Mouse (Mus musculus): ENCODE results near the gene Zfp697. TPM values are rescaled to one million over a fixed set of nuclear protein-coding genes. Genes with fewer than 3 reads are reported as not detected.
"Not testable (repeated sequence)": the region's sequence is repeated elsewhere in the genome, so short reads cannot be mapped to it uniquely, and the experiment has no call there.

The Zfp697 gene
- total RNA-seq, 1 experiment from 2014 or later, result 0.59 TPM

GRCm38 (mm10) chr3:98588707-98589106 is 206.4 kb downstream of the Zfp697 start, which contains the start of gene Gm10681:
TSS of gene Gm10681 (minus strand) at chr3:98588807.
- ATAC-seq (replicated peaks; ENCODE audit: low read depth, poor library complexity, severe bottlenecking), result no peak

GRCm38 (mm10) chr3:98613540-98613939 is 231.3 kb downstream of the Zfp697 start:
- ATAC-seq (replicated peaks; ENCODE audit: low read depth, poor library complexity, severe bottlenecking), result not testable (repeated sequence)

- no peak for ATAC-seq (replicated peaks; ENCODE audit: low read depth, poor library complexity, severe bottlenecking)
Measured at GRCm38 (mm10) chr3:98613963-98614362, 231.7 kb downstream of the Zfp697 start.

DNA sequence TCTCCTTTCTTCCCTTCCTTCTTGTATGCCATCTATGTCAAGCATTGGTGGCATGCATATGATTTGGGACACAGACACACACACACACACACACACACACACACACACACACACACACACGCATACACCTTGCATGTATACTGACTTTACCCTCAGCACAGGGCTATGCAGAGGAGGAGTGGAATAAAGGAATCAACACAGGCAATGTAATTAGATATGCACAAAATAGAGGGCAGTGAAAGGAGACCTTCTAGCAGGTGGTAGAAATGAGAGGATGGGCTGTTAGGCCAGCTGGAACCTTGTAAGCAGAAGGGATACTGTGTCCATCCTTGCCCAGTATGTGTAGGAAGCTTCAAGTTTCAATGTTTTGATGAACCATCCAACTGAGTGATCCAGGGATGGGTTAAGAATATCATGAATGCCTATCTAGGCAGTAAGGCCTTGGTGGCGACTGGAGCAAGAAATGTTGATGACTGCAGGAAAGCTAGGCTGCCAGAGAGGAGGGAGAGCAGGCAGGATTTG is 232.2 kb downstream of the Zfp697 start:
- ATAC-seq (replicated peaks; ENCODE audit: low read depth, poor library complexity, severe bottlenecking), result not testable (repeated sequence)

- peak; percentile 88 for ATAC-seq (replicated peaks; ENCODE audit: low read depth, poor library complexity, severe bottlenecking)
Measured at GRCm38 (mm10) chr3:98616244-98616643, 234.0 kb downstream of the Zfp697 start.

GRCm38 (mm10) chr3:98616786-98617185 is 234.5 kb downstream of the Zfp697 start:
- ATAC-seq (replicated peaks; ENCODE audit: low read depth, poor library complexity, severe bottlenecking), result peak; percentile 56

DNA sequence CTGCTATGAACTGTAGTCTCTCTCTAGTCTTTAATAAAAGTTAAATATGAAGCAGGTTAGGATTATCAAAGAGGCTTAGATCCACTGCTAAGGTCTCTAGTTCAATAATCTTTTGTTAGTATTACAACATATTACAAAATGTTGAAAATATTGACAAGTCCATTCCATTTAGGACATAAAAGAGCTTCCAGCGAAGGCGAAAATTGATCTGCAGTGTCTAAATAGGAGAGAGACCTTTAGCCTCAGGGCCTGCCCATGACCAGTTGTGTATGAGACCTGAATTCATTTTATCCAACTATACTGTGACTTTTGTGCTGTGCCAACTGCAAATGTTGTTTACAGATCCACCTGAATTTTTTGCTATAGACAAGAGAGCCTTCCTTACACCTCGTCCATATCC is 247.4 kb downstream of the Zfp697 start:
- ATAC-seq (replicated peaks; ENCODE audit: low read depth, poor library complexity, severe bottlenecking), result no peak

GRCm38 (mm10) chr3:98630152-98630551 is 247.9 kb downstream of the Zfp697 start, which contains the start of gene Hsd3b5:
TSS of gene Hsd3b5 (minus strand) at chr3:98630252.
- ATAC-seq (replicated peaks; ENCODE audit: low read depth, poor library complexity, severe bottlenecking), result no peak

DNA sequence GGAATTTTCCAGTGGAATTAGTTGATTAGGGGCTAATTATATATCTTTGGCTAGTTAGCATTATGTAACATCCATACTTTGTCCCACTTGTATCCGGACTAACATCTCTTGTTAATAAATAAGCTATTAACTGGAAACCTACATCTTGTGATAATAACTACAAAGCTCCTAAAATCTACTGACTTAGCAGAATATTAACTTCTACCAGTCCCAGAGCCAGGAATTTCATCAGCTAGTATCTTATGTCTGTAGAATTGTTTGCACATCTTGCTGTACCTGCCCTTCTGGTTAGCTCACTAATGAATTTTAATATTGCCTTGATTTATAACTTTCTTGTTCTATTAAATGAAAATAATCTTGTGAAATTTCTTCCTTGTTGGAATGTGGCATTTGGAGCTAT is 252.9 kb downstream of the Zfp697 start:
- ATAC-seq (replicated peaks; ENCODE audit: low read depth, poor library complexity, severe bottlenecking), result no peak

DNA sequence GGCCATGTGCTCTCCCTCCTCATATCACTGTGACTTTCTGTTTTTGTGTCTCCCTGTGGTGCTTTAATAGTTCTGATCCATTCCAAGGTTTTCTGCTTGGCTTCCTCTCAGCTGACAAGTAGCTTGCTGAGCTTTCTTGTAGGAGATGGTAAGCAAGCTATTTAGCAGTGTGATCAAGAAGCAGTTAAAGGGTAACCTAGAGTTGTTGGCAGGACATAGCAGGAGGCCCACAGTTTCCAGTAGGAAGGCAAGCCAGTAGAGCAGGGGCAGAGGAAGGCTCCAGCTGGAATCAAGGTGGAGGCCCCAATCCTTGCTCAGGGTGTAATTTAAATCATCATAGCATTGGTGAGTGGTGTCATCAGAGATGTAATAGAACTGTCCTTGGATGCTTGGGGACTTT is 298.5 kb downstream of the Zfp697 start:
- ATAC-seq (replicated peaks; ENCODE audit: low read depth, poor library complexity, severe bottlenecking), result no peak

GRCm38 (mm10) chr3:98682401-98682800 is 300.1 kb downstream of the Zfp697 start:
- ATAC-seq (replicated peaks; ENCODE audit: low read depth, poor library complexity, severe bottlenecking), result no peak

DNA sequence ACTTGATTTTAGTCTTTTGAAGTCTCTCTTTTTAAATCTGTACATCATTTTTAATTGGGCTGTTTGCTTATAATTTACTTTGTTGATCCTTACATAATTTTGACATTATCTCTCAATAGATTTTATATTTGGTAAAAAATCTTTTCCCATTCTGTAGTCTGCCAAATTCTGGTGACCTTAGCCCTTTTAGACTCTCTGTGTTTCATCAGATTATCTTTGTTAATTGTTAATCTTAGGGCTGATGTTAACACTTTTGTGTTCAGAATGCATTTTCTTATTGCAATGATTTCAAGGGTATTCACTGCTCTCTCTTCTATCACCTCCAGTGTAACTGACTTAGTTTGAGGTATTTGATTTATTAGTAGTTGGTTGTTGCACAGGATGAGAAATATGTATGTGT is 338.5 kb downstream of the Zfp697 start:
- ATAC-seq (replicated peaks; ENCODE audit: low read depth, poor library complexity, severe bottlenecking), result no peak

GRCm38 (mm10) chr3:98724376-98724775 is 342.1 kb downstream of the Zfp697 start, which contains the start of gene Hsd3b2:
TSS of gene Hsd3b2 (minus strand) at chr3:98724543.
- ATAC-seq (replicated peaks; ENCODE audit: low read depth, poor library complexity, severe bottlenecking), result no peak

DNA sequence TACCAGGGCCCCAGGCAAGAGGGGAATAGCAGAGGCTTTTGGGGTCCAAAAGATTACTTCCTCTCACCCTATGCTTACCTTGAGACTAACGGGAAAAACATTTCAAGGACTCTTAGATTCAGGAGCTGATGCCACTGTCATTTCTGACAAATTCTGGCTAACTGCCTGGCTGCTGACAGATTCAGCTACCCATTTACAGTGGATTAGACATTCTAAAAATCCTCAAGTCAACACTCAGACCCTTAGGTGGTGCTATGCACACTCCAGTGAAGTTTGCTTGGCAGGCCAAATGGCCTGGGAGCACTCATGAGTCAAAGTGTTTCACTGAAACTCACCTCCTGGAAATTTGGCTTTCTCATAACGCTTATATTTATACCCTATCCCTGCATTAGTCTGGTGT is 344.0 kb downstream of the Zfp697 start:
- no peak for ATAC-seq (replicated peaks; ENCODE audit: low read depth, poor library complexity, severe bottlenecking)

DNA sequence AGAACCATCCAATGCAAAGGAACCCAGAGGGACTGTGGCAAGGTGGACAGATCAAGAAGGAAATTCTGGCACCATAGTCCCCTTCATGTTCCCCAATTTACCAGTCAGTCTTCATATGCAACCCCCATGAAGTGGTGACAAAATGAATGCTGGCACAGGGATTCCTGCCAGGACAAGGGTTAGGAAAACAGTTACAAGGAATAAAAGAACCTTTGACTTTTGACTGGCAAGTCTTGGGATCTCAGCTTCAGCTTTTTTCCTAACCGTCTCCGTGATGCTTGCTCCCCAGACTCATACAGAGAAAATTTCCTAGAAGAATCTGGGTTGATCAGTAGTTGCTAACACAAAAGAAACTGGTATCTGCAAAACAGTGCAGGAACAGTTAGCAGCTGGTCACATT is 351.5 kb downstream of the Zfp697 start:
- ATAC-seq (replicated peaks; ENCODE audit: low read depth, poor library complexity, severe bottlenecking), result no peak

DNA sequence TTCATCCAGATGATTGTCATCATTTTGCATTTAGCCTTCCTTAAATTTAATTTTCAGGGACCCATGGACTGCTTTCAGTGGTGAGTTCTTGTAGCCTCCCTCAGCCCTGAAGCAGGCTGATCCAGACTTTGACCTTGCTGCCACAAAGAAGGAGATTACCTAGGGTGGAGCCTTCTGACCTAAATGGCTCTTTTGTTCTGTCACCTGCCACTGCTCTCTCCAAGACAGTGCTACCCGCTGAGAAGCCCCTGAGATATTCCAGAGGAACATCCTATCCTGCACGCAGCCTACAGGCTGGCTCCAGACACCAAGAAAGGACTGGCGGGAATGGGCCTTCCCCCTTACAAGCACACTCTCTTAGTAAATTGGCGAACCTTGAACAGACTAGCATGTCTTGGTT is 352.1 kb downstream of the Zfp697 start:
- ATAC-seq (replicated peaks; ENCODE audit: low read depth, poor library complexity, severe bottlenecking), result no peak

DNA sequence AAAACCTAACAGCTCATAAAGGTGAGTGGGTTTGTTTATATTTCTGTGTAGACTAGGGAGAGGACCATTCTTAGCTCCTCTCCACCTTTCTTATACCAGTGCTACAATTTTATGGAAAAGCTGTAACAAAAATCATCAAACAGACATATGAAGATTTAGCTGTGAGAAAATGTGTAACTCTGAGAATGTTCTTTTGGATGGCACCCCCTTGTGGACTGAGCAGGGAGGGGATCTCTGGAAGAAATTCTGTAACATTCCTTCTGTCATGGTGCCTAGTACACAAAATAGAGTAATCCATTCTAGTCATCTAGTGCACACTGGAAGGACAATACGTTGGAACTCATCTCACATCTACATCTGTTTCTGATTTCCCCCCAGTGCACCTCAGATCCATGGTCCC is 358.8 kb downstream of the Zfp697 start:
- not testable (repeated sequence) for ATAC-seq (replicated peaks; ENCODE audit: low read depth, poor library complexity, severe bottlenecking)

- no peak for ATAC-seq (replicated peaks; ENCODE audit: low read depth, poor library complexity, severe bottlenecking)
Measured at GRCm38 (mm10) chr3:98752171-98752570, 369.9 kb downstream of the Zfp697 start.

DNA sequence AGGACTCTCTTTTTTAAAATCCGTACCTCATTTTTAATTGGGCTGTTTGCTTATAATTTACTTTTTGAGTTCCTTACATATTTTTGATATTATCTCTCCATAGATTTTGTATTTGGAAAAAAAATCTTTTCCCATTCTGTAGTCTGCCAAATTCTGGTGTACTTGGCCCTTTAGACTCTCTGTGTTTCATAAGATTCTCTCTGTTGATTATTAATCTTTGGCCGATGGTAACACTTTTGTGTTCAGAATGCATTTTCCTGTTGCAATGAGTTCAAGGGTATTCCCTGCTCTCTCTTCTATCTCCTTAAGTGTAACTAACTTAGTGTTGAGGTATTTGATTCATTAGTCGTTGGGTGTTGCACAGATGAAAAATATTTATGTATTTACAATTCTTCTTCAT is 374.6 kb downstream of the Zfp697 start:
- ATAC-seq (replicated peaks; ENCODE audit: low read depth, poor library complexity, severe bottlenecking), result no peak

DNA sequence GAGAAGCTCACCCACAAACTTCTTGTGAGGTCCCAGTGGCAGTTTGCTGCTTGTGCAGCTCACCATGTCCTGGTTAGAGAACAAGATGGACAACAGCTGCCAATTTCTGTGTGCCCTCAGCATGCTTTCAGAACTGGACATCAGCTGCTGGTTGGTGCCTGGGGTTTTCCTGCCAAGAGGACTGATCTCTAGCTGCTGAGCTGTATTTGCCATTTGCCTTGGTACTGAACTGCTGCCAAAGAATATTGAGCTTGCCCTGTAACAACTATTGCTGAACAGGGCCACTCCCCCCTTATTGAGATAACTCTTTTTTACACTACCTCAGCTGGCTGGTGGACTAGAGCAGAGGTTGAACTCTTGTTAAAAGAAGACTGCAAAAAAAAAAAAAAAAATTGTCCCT is 381.9 kb downstream of the Zfp697 start:
- no peak for ATAC-seq (replicated peaks; ENCODE audit: low read depth, poor library complexity, severe bottlenecking)

GRCm38 (mm10) chr3:98780921-98781320 is 398.7 kb downstream of the Zfp697 start:
- no peak for ATAC-seq (replicated peaks; ENCODE audit: low read depth, poor library complexity, severe bottlenecking)

DNA sequence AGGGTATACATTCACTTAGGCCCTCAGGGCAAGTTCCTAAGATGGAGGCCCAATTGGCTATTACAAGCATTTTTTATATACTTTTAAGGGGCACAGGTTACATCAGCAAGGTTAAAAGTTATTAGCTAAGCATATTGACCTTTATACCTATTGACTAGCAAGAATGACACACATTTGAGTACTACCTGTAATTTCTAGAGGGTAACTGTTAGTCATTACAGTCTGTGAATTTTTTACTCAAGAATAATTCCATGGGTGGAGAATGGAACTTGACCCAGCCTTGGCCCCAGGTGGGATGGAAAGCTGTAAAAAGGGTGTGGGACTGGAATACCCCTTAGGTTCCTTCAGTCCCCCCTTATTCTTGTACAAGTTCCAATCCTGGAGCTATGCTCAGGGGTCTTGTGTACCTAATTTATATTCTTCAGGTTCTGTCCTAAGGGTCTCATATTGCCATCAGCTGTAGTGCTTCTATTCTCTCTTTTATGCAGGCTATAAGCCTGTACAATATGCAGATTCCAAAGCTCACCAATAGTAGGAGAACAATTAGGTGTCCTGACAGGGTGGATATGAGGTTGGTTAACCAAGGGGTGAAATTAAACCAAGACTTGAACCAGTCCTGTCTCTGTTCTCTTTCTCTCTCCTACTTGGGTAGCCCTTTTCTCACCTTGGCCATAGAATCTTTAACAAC is 400.1 kb downstream of the Zfp697 start:
- no peak for ATAC-seq (replicated peaks; ENCODE audit: low read depth, poor library complexity, severe bottlenecking)
